Mouse (Mus musculus) G1E-ER4 (cell line): ENCODE measurements around the gene Fzd9. TPM values are rescaled to one million over a fixed set of nuclear protein-coding genes. Genes with fewer than 3 reads are reported as not detected.

Source experiments
- GATA1 ChIP-seq: IDR thresholded peaks from one replicate; pipeline ENCODE4 v1.8.0; 2012; ENCODE audit warnings: low read length, inconsistent platforms
- polyA plus RNA-seq: library from polyadenylated mRNA; stranded (reverse); fragments of >175 nt; gene quantifications from 2 replicates; pipeline ENCODE4 v1.2.3, GENCODE M21; 2012

Fzd9 gene
- 3.9 and 5.0 TPM in 2 replicates for polyA plus RNA-seq

- TF ChIP-seq GATA1 = no peak
Measured at GRCm38 (mm10) chr5:135251079-135251454, at the start of gene Fzd9. Gene Fzd9, minus strand, starts transcription at chr5:135251230.

GRCm38 (mm10) chr5:135292001-135292400 is 41.0 kb upstream of the Fzd9 start:
- TF ChIP-seq GATA1 = no peak

- TF ChIP-seq GATA1 = no peak
Measured at GRCm38 (mm10) chr5:135291193-135291592, 40.2 kb upstream of the Fzd9 start.

- no peak for TF ChIP-seq GATA1
Measured at GRCm38 (mm10) chr5:135290703-135291102, 39.7 kb upstream of the Fzd9 start.

GRCm38 (mm10) chr5:135286926-135287325 is 35.9 kb upstream of the Fzd9 start:
- TF ChIP-seq GATA1 = no peak

GRCm38 (mm10) chr5:135286185-135286584 is 35.2 kb upstream of the Fzd9 start:
- TF ChIP-seq GATA1 = no peak

GRCm38 (mm10) chr5:135285211-135285610 is 34.2 kb upstream of the Fzd9 start:
- no peak for TF ChIP-seq GATA1

GRCm38 (mm10) chr5:135280226-135280625 is 29.2 kb upstream of the Fzd9 start:
- no peak for TF ChIP-seq GATA1

- no peak for TF ChIP-seq GATA1
Measured at GRCm38 (mm10) chr5:135276597-135276996, 25.6 kb upstream of the Fzd9 start.

- TF ChIP-seq GATA1 = no peak
Measured at GRCm38 (mm10) chr5:135274663-135275396, 23.8 kb upstream of the Fzd9 start.

- TF ChIP-seq GATA1 = no peak
Measured at GRCm38 (mm10) chr5:135271563-135272165, 20.6 kb upstream of the Fzd9 start.

- no peak for TF ChIP-seq GATA1
Measured at GRCm38 (mm10) chr5:135270361-135270760, 19.3 kb upstream of the Fzd9 start.

GRCm38 (mm10) chr5:135269451-135269850 is 18.4 kb upstream of the Fzd9 start:
- no peak for TF ChIP-seq GATA1

- TF ChIP-seq GATA1 = no peak
Measured at GRCm38 (mm10) chr5:135264548-135264947, 13.5 kb upstream of the Fzd9 start.

GRCm38 (mm10) chr5:135263866-135264503 is 13.0 kb upstream of the Fzd9 start:
- no peak for TF ChIP-seq GATA1

GRCm38 (mm10) chr5:135258280-135259150 is 7.5 kb upstream of the Fzd9 start:
- TF ChIP-seq GATA1 = no peak

GRCm38 (mm10) chr5:135257559-135257958 is 6.5 kb upstream of the Fzd9 start:
- no peak for TF ChIP-seq GATA1
